Mouse (Mus musculus) spleen, adult 18-20 months (tissue): Measurements from ENCODE around the gene Metap1d.

Experiments used
- DNase-seq, 2 experiments: peaks; one replicate each; pipeline ENCODE4 v3.0.0; 2022; ENCODE audit warnings: mixed read lengths in 2 of 2

The Metap1d gene

GRCm38 (mm10) chr2:71453161-71453916 is at the start of gene Metap1d:
TSS of gene Metap1d (plus strand) at chr2:71453276.
- peak; percentile 84 to 90 for DNase-seq

- DNase-seq: no peak
Measured at GRCm38 (mm10) chr2:71405613-71406012, 47.5 kb upstream of the Metap1d start.

DNA sequence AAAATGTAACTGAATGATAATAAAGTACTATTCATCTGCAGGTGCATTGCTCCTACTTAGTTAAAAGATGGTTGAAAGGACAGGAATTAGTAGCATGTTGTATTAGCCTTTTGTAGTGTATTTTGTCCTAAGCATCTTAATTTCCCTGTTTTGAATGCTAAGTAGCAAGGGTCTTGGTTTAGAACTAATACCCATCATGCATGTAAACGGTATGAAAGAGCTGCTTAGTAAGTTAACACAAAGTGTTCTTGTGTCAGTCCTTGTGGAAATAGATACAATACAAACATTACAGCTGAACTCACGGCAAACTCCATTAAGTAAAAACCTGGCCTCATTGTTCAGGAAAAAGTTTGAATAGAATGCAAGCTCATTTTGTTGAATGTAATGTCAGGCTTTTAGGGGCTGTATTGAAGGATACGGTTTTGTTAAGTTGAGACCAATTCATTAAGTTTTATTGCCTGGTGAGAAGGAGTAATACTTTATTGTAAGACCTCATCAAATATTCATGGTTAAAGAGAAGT is 34.3 kb upstream of the Metap1d start:
- no peak for DNase-seq

- no peak for DNase-seq
Measured at GRCm38 (mm10) chr2:71419408-71419807, 33.7 kb upstream of the Metap1d start.

- no peak for DNase-seq
Measured at GRCm38 (mm10) chr2:71420895-71421425, 32.1 kb upstream of the Metap1d start.

- DNase-seq: no peak
Measured at GRCm38 (mm10) chr2:71424545-71424944, 28.5 kb upstream of the Metap1d start.

GRCm38 (mm10) chr2:71435440-71435839 is 17.6 kb upstream of the Metap1d start:
- DNase-seq: no peak

- no peak for DNase-seq
Measured at GRCm38 (mm10) chr2:71443376-71443775, 9.7 kb upstream of the Metap1d start.

DNA sequence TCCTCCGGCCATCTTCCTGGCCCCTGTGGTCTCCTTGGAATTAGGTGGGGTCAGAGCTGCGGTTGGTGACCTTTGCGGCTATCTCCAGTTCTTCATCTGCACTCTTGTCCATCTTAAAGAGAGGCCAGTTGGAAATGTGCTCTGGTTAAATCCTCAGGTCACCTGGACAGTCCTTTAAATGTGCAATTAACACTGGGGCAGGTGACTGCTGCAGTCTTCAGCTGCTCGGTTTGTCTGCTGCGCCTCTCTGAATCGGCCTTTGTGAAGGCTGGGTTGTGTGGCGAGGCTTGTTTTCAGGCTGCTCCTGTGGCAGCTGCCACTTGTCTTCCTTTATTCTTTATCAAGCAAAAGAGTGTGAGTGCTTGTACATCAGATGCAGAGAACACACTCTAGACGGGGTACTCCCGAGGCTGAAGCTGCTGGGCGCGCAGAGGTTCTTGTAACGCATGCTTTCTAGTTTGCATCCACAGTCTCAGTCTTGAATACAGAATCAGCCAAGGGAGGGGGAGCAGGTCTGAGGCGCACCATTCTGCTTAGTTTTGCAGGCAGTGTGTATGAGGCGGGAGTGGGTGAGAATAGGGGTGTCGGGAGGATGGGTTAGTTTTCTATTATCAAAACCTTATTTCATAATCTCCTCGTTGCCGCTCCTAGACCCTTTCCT is 7.4 kb upstream of the Metap1d start:
- DNase-seq: no peak

- DNase-seq: no peak
Measured at GRCm38 (mm10) chr2:71449604-71450003, 3.5 kb upstream of the Metap1d start.

GRCm38 (mm10) chr2:71451761-71452160 is 1.3 kb upstream of the Metap1d start:
- no peak for DNase-seq

- no peak for DNase-seq
Measured at GRCm38 (mm10) chr2:71453917-71454260, 813 bp downstream of the Metap1d start.

GRCm38 (mm10) chr2:71458624-71459023 is 5.5 kb downstream of the Metap1d start:
- no peak for DNase-seq

GRCm38 (mm10) chr2:71459659-71460058 is 6.6 kb downstream of the Metap1d start:
- no peak for DNase-seq

- DNase-seq: no peak
Measured at GRCm38 (mm10) chr2:71461139-71461538, 8.1 kb downstream of the Metap1d start.

DNA sequence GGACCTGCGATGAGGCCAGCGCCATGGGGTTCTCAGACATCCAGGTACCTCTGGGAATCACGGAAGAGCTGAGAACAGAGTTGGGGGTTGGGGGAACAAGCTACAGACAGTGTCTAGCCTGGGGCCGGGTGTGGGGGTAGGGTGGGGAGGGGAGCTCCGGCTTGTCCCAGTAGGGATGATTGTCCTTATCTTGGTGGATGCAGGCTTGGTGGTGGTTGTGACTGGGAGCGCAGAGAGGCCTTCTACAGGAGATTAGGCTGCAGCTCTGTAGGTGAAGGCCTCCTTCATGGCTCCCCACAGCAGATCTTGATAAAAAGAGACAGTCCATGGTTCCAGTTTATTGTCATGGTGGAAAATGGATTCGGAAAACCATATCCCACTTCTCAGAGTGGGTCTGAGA is 8.5 kb downstream of the Metap1d start:
- no peak for DNase-seq

- DNase-seq: no peak
Measured at GRCm38 (mm10) chr2:71462066-71462465, 9.0 kb downstream of the Metap1d start.

DNA sequence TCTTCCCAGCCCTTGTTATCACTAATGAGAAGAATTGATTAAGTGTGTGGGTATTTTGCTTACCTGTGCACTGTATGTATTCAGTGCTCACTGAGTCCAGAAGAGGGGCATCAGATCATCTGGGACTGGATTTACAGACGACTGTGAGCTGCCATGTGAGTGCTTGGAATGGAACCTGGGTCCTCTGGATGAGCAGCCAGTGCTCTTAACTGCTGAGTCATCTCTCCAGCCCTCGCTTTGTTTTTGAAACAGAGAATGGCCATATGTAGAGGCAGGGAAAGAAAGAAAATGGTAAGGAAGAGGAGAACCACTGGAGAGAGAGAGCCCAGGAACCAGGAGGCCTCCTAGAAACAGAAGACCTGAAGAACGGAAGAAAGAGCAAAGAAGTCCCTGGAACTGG is 9.5 kb downstream of the Metap1d start:
- DNase-seq: no peak

- DNase-seq: no peak
Measured at GRCm38 (mm10) chr2:71466103-71466502, 13.0 kb downstream of the Metap1d start.

DNA sequence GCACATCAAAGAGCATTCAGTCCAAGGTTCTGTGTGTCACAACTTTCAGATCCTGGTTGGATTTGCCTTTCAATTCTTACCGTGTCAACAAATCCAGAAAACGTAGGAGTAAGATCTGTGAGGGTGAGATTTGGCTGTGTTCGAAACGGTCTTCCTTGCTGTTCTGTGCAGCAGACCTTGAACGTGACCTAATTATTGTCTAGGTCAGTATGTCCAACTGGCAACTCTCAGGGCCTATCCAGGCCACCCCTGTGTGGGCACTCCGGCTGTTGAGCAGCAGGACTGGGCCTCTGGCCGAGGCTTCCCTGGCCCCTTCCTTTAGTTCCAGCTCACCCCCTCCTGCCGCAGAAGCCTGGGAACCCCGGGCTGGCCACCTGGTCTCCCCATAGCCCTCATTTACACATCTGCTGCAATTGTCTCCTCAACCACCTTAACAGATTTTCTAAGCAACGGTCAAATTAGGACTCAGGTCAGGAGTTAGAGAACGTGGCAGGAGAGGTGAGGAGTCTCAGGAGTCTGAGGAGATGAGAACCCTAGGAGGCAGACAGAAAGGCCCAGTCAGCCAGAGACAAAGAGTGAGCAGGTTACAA is 13.9 kb downstream of the Metap1d start:
- DNase-seq: no peak

DNA sequence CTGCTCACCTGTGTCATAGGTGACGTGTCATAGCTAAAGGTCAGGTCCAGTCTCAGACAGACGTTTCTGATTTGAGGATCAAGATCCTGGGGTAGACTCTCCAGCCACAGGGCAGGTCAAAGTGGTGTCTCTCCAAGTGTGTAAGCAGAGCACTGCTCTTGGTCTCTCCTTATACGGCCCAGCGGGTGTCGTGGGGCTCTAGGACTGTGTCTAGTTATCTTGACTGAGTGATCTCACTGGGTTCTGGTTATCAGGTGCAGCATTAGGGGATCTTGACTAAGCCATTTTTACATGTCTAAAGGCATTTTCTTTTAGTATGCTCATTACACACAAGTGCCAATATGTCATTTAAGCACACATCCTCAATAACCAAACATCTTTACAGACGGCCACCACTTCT is 18.0 kb downstream of the Metap1d start:
- DNase-seq: no peak

GRCm38 (mm10) chr2:71473830-71474229 is 20.8 kb downstream of the Metap1d start:
- DNase-seq: no peak

DNA sequence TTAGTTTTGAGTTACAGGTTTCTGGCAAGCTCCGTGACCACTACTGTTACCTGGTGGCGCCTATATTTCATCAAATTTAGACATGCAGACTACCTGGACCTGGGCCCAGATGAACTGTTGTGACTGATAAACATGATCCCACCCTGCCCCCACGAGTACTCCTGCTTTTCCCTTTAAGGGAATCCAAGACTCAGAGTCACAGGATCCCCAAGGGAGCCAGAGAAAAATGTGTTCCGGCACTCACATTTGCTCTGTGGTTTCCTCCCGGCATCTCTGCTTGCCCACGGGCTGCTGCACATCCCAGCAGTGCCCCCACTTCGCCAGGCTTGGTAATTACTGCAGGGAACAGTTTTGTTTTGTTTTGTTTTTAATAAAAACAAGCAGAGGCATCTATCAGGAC is 21.3 kb downstream of the Metap1d start:
- no peak for DNase-seq

GRCm38 (mm10) chr2:71475311-71475710 is 22.2 kb downstream of the Metap1d start:
- no peak for DNase-seq
